Mouse (Mus musculus): ENCODE measurements around the gene Gm4858.
A peak's percentile ranks its signal among the peaks of the same experiment; 100 is the strongest.
"Not testable (repeated sequence)": the region's sequence is repeated elsewhere in the genome, so short reads cannot be mapped to it uniquely, and the experiment has no call there.

The Gm4858 gene

GRCm38 (mm10) chr3:93068523-93068922, at the start of gene Gm4858:
Gene Gm4858, plus strand, starts transcription at chr3:93068823.
- H3K9me3 ChIP-seq (ENCODE audit: low read length); H3K4me3 ChIP-seq (replicated peaks; ENCODE audit: low read length); H3K27me3 ChIP-seq (ENCODE audit: insufficient read depth, low read length); H3K4me1 ChIP-seq (replicated peaks; ENCODE audit: low read depth, low read length); H3K36me3 ChIP-seq (ENCODE audit: insufficient read depth, low read length): not testable (repeated sequence)

DNA sequence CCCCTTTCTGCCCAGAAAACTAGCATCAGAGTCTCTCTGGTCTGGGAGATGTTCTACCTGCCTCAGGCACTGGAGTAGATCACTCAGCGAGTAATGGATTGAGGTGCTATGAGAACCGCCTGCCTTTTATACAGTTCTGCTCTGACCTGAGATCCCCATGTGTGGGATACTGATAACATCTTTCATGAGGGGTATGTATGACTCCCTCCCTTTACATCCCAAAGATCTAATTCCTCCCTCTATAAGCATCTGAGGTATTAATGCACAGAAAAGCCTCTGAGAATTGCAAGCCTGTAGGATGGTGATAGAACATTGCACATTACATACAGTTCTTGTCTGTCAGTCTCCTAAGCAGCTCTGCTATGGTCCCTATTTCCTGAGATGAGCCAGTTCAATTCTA, 49.7 kb upstream of the Gm4858 start, which contains the start of gene Lce1m:
Gene Lce1m, minus strand, starts transcription at position 101 of the 400 bp plus-strand sequence.
- H3K36me3 ChIP-seq (ENCODE audit: insufficient read depth, low read length), result no peaks in the 10 kb centered on the region
- TF ChIP-seq CTCF (conservative IDR thresholded peaks at IDR 0.05; ENCODE audit: low read length) (no peak), NANOG (IDR thresholded peaks at IDR 0.05; ENCODE audit: borderline replicate concordance, low read length) (no peak), POU5F1 (IDR thresholded peaks at IDR 0.05; ENCODE audit: borderline replicate concordance, low read length) (no peak)

GRCm38 (mm10) chr3:93021171-93021570, 47.5 kb upstream of the Gm4858 start:
- Histone ChIP-seq H3K4me1 (replicated peaks; ENCODE audit: low read depth, low read length) (peaks cover under 1% of the 10 kb centered on the region; the same call in 1 of the 2 replicates), H3K9me3 (ENCODE audit: low read length) (no peaks in the 10 kb centered on the region), H3K36me3 (ENCODE audit: insufficient read depth, low read length) (no peaks in the 10 kb centered on the region), H3K4me3 (replicated peaks; ENCODE audit: low read length) (no peak overlapping the region), H3K27me3 (ENCODE audit: insufficient read depth, low read length) (peaks cover 25% of the 10 kb centered on the region; the same call in 1 of the 2 replicates)
- TF ChIP-seq CTCF (conservative IDR thresholded peaks at IDR 0.05; ENCODE audit: low read length) (no peak), POU5F1 (IDR thresholded peaks at IDR 0.05; ENCODE audit: borderline replicate concordance, low read length) (no peak), NANOG (IDR thresholded peaks at IDR 0.05; ENCODE audit: borderline replicate concordance, low read length) (no peak)

More for the DNA sequence above, 49.7 kb upstream of the Gm4858 start, which contains the start of gene Lce1m:
- Histone ChIP-seq H3K27me3 (ENCODE audit: insufficient read depth, low read length) (peaks cover 25% of the 10 kb centered on the region; the same call in 1 of the 2 replicates), H3K9me3 (ENCODE audit: low read length) (no peaks in the 10 kb centered on the region), H3K4me3 (replicated peaks; ENCODE audit: low read length) (peak within 1 kb of the TSS; percentile 61), H3K4me1 (replicated peaks; ENCODE audit: low read depth, low read length) (peaks cover 19% of the 10 kb centered on the region)

DNA sequence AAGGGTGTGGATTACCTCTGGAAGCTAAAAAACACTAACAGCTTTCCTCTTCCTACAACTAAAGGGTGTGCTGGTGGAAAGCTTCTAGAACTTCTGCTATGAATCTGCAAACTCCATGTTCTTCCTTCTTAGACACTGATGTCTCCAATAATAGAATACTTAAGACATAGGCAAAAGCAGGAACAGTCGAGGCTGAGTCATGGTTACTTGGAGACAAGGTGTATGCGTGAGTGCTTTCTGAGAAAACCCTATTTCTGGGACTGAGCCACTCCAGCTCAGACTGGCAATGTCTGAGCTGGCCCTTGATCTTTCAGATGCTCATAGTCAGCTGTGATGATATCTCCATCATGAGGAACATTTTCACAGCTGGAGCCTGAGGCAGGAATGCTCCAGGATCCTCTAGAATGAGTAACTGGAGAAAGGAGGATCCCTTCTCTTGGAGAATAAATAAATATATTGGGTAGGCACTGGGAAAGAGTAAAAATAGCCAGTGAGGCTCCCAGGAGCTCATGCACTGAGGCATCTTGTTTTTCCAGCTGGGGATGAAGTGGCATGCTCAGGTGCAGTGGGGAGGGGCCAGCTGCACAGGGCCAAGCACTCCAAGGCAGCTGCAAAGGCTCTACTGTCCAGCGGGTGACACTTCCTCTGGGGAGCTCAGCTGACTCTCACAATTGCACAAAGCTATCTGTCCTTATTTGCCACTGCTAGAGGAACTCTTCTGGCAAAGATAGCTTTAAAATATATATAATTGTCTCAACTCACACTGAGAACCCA, 45.0 kb upstream of the Gm4858 start:
- Histone ChIP-seq H3K4me3 (replicated peaks; ENCODE audit: low read length) (no peak overlapping the region), H3K9me3 (ENCODE audit: low read length) (0 out of 2 replicates have a peak, but pooled peaks cover 2% of the 10 kb centered on the region), H3K36me3 (ENCODE audit: insufficient read depth, low read length) (no peaks in the 10 kb centered on the region), H3K27me3 (ENCODE audit: insufficient read depth, low read length) (peaks cover 14% of the 10 kb centered on the region; the same call in 1 of the 2 replicates), H3K4me1 (replicated peaks; ENCODE audit: low read depth, low read length) (no peaks in the 10 kb centered on the region)
- TF ChIP-seq POU5F1 (IDR thresholded peaks at IDR 0.05; ENCODE audit: borderline replicate concordance, low read length) (no peak), NANOG (IDR thresholded peaks at IDR 0.05; ENCODE audit: borderline replicate concordance, low read length) (no peak), CTCF (conservative IDR thresholded peaks at IDR 0.05; ENCODE audit: low read length) (no peak)

DNA sequence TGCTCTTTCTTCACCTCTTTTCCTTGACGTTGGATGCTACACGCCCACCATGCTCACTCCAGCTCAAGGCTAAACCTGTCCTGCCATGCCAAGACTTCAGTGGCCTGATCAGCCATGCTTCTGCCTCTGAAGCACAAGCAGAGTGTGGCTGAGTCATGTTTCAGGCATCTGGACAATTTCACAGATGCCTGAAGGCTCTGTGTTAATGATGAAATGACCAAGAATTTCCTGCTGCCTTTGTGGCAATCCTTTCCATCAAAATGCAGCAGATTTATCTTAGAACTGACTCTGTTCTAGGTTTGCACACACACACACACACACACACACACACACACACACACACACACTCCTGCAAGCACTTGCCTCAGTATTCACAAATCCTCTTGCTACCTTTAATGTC, 43.1 kb upstream of the Gm4858 start:
- no peaks in the 10 kb centered on the region for H3K4me1 ChIP-seq (replicated peaks; ENCODE audit: low read depth, low read length)
- no peak for TF ChIP-seq NANOG (IDR thresholded peaks at IDR 0.05; ENCODE audit: borderline replicate concordance, low read length)
- TF ChIP-seq CTCF (conservative IDR thresholded peaks at IDR 0.05; ENCODE audit: low read length), result no peak
- TF ChIP-seq POU5F1 (IDR thresholded peaks at IDR 0.05; ENCODE audit: borderline replicate concordance, low read length), result no peak
- H3K36me3 ChIP-seq (ENCODE audit: insufficient read depth, low read length), result no peaks in the 10 kb centered on the region
- no peaks in the 10 kb centered on the region for H3K27me3 ChIP-seq (ENCODE audit: insufficient read depth, low read length)
- 0 out of 2 replicates have a peak, but pooled peaks cover 2% of the 10 kb centered on the region for H3K9me3 ChIP-seq (ENCODE audit: low read length)
- no peak overlapping the region for H3K4me3 ChIP-seq (replicated peaks; ENCODE audit: low read length)

GRCm38 (mm10) chr3:93031450-93031849, 37.2 kb upstream of the Gm4858 start:
- no peak overlapping the region for H3K4me3 ChIP-seq (replicated peaks; ENCODE audit: low read length)
- H3K4me1 ChIP-seq (replicated peaks; ENCODE audit: low read depth, low read length), result no peaks in the 10 kb centered on the region
- TF ChIP-seq CTCF (conservative IDR thresholded peaks at IDR 0.05; ENCODE audit: low read length), result peak; percentile 61
- TF ChIP-seq NANOG (IDR thresholded peaks at IDR 0.05; ENCODE audit: borderline replicate concordance, low read length), result no peak
- TF ChIP-seq POU5F1 (IDR thresholded peaks at IDR 0.05; ENCODE audit: borderline replicate concordance, low read length), result no peak
- H3K36me3 ChIP-seq (ENCODE audit: insufficient read depth, low read length), result no peaks in the 10 kb centered on the region
- 0 out of 2 replicates have a peak, but pooled peaks cover 2% of the 10 kb centered on the region for H3K9me3 ChIP-seq (ENCODE audit: low read length)
- H3K27me3 ChIP-seq (ENCODE audit: insufficient read depth, low read length), result no peaks in the 10 kb centered on the region

DNA sequence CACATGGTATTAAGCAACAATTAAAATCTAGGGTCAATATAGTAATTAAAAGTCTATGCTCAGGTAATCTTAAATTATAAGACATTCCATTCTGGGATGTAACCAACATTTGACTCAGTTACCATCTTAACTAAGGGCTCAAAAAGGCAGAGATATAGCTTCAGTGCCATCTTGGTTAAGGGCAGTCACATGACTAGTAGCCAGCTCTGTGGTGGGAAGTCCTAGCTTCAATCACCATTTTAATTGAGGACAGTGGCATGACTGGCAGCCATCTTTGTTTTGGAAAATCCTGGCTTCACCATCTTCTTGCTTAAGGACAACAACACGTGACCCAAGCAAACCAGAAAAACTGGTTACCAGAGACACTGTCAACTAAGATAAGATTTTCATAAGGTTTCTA, 18.4 kb upstream of the Gm4858 start:
- TF ChIP-seq NANOG (IDR thresholded peaks at IDR 0.05; ENCODE audit: borderline replicate concordance, low read length) (no peak), CTCF (conservative IDR thresholded peaks at IDR 0.05; ENCODE audit: low read length) (no peak), POU5F1 (IDR thresholded peaks at IDR 0.05; ENCODE audit: borderline replicate concordance, low read length) (no peak)
- Histone ChIP-seq H3K9me3 (ENCODE audit: low read length) (no peaks in the 10 kb centered on the region), H3K36me3 (ENCODE audit: insufficient read depth, low read length) (no peaks in the 10 kb centered on the region), H3K4me1 (replicated peaks; ENCODE audit: low read depth, low read length) (no peaks in the 10 kb centered on the region), H3K4me3 (replicated peaks; ENCODE audit: low read length) (no peak overlapping the region), H3K27me3 (ENCODE audit: insufficient read depth, low read length) (0 out of 2 replicates have a peak, but pooled peaks cover 3% of the 10 kb centered on the region)

GRCm38 (mm10) chr3:93052826-93053474, 15.7 kb upstream of the Gm4858 start:
- Histone ChIP-seq H3K9me3 (ENCODE audit: low read length) (no peaks in the 10 kb centered on the region), H3K27me3 (ENCODE audit: insufficient read depth, low read length) (0 out of 2 replicates have a peak, but pooled peaks cover 3% of the 10 kb centered on the region), H3K36me3 (ENCODE audit: insufficient read depth, low read length) (no peaks in the 10 kb centered on the region), H3K4me1 (replicated peaks; ENCODE audit: low read depth, low read length) (no peaks in the 10 kb centered on the region), H3K4me3 (replicated peaks; ENCODE audit: low read length) (no peak overlapping the region)
- TF ChIP-seq CTCF (conservative IDR thresholded peaks at IDR 0.05; ENCODE audit: low read length), result peak; percentile 75
- no peak for TF ChIP-seq NANOG (IDR thresholded peaks at IDR 0.05; ENCODE audit: borderline replicate concordance, low read length)
